Mouse (Mus musculus) right cerebral cortex, adult 2 months (tissue): ENCODE data around the gene Hoxc9.

Experiments used
- DNase-seq, 2 experiments: peaks; one replicate each; pipeline ENCODE4 v3.0.0; 2021 to 2022; ENCODE audit warnings: low spot score in 2 of 2

Gene Hoxc9

DNA sequence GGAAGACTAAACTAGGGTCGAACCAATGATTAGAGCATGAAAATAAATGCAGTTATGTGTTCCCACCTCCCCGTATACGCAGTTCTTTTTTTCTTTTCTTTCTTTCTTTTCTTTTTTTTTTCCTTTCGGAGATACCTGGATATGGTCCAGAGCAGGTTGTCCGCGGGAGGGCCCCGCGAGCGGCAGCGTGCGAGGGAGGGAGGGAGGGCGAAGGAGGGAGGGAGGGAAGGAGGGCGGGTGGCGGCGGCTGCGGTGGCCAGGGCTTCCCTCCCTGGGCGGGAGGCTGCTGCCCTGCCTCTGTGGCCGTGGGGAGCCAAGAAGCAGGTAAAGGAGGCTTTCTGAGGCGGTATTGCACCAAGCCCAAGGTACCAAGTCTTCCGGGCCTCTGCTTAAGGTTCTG, at the start of gene Hoxc9:
Hoxc9 (plus strand) TSS at position 269 of the 400 bp plus-strand sequence.
- DNase-seq: no peak

DNA sequence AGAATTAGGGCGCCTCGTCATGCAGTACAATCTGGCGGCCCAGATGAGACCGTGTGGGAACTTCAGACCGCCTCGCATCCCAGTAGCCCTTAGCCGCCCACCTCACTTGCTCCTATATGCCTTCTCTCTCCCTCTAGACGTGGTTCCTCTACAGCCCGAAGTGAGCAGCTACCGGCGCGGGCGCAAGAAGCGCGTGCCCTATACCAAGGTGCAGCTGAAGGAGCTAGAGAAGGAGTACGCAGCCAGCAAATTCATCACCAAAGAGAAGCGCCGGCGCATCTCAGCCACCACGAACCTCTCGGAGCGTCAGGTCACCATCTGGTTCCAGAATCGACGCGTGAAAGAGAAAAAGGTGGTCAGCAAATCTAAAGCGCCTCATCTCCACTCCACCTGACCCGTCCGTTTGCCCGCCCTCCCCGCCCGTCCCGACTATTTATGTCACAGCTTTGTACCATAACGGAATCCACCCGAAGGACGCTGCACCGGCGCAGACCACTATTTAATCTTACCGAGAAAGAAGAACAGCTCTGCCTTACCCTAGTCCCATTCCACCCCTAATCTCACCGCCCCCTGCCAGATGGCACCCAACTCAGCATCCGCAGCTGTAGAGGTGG, 49.1 kb upstream of the Hoxc9 start:
- DNase-seq: no peak

GRCm38 (mm10) chr15:102931706-102932358, 44.4 kb upstream of the Hoxc9 start:
- DNase-seq: no peak

- DNase-seq: no peak
Observed at GRCm38 (mm10) chr15:102934438-102934837, 41.8 kb upstream of the Hoxc9 start.

DNA sequence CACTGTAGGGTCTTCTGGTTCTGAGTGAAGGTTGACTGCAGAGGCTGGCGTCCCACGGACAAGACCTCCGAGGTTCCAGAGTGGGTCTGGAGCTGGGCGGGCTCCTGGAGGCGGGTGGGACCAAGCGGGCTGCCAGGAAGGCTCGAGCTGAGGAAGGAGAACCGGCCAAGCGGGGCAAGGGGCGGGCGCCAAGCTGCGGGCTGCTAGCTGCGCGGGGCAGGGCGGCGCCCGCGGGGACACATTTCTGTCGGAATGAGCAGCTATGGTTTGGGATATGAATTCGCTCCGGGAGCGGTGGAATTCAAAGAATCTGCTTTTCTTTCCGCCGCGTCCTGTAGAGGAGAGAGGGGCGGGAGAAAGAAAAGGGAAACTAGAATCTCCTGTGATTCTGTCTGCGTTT, 41.3 kb upstream of the Hoxc9 start:
- DNase-seq: no peak

- no peak for DNase-seq
Observed at GRCm38 (mm10) chr15:102936279-102936972, 39.8 kb upstream of the Hoxc9 start, which contains the start of gene Hoxc12. TSS of gene Hoxc12 (plus strand) at chr15:102936757.

DNA sequence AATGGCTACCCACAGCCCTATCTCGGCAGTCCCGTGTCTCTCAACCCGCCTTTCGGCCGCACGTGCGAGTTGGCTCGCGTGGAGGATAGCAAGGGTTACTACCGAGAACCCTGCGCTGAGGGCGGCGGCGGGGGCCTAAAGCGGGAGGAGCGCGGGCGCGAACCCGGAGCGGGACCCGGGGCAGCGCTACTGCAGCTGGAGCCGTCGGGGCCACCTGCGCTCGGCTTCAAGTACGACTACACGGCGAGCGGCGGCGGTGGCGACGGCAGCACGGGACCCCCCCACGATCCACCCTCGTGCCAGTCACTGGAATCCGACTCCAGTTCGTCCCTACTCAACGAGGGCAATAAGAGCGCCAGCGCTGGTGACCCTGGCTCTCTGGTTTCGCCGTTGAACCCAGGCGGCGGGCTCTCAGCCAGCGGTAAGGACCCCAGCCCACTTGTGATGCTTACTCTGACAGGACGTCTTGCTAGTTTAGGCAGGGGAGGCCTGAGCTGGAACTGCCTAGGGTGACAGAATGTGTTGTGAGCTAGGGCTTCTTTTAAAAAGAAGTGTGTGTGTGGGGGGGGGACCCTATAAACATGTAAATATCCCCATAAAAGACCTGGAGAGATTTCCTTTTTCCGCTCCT, 39.1 kb upstream of the Hoxc9 start:
- no peak for DNase-seq

DNA sequence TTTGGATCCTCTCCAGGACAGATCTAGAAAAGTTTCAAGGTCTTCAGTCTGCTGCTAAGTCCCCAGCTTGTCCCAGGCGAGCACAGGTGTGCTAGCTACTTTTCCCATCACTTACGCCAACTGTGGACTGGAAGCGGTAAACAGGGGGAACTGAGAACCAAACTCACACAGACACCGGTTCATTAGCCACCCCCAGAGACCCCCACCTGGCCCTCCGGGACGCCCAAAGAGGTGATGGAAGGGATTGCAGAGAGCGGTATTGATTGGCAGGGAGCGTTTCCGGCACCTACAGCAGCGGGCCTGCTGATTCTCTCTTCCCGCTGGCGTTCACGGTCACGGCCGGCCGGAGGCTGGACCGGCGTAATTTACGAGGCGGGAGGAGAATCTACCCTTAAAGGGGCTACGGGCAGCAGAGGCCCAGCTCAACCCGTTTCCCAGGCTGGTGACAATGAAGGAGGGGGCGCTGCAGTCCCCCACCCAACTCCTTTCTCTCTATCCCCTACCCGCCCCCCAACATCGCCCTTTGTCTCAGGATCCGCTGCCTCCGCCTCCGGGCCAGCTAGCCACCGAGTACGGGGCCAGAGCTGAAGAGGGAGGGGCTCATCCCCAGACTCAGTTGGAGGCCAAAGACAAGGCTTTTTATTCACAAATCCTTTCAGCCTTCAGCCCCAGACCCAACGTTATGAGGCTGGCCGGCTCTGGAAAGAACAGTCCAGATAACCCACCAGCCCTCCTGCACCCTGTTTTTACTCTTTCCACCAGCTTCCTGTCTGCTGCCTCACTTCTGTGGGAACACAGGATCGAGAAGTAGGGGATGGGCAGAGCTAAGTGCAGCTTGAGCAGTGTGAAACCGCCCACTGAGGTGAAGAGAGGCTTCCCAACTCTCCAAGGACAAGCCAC, 36.7 kb upstream of the Hoxc9 start:
- no peak for DNase-seq

GRCm38 (mm10) chr15:102942739-102943467, 33.3 kb upstream of the Hoxc9 start:
- DNase-seq: no peak

DNA sequence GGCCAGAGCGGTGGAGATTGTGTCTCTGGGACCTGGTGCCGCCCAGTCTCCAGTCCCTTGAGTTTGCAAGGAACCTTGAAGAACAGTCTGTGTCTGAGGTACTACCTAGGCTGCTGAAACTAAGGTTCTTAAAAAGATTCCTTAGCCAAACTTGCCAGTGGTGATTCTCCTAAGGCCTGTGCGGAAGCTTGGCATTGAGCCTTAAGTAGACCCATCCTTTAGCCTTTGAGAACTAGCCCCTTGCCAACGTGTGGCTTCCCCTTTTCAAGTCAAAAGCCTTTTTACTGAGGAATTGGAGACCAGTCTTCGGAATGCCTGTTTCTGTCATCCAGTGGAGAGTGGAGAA, 32.8 kb upstream of the Hoxc9 start:
- no peak for DNase-seq

DNA sequence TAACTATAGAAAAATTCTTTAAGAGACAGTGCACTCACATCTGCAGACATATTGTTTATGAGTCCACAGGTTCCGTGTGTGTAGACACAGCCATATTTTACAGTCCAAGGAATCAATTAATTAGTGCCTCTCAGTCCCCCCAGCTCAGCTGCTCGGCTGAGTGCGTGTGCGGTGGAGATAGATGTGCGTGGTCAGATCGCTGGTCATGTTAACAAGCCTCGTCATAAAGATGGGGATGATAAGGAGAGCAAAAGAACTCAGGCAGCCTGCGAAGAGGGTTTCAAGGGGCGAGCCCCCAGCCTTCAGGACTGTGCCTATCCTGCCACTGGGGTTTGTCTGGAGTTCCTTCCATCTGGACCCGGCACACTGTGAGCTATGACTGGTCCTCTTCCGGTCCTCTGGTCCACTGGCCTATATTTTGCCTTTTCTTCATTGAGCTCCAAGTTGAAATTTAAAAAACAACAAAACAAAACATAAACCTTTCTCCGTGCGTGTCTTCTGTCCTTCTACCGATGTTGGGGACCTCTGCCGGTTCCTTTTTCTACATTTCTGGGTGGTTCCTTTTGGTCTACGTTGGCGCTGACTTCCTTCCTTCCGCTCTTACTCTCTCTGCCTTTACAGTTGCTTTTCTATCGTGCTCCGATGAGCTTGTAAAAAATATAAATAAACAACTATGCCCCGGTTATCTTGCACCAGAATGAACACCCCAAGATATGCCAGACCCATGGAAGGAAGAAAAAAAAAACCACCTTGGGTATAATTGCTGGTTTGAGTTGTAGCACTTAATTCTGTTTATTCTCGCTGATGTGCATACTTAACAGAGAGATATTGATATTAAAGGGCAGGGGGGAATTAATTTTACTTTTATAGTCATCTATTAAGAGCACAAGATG, 30.8 kb upstream of the Hoxc9 start:
- no peak for DNase-seq

DNA sequence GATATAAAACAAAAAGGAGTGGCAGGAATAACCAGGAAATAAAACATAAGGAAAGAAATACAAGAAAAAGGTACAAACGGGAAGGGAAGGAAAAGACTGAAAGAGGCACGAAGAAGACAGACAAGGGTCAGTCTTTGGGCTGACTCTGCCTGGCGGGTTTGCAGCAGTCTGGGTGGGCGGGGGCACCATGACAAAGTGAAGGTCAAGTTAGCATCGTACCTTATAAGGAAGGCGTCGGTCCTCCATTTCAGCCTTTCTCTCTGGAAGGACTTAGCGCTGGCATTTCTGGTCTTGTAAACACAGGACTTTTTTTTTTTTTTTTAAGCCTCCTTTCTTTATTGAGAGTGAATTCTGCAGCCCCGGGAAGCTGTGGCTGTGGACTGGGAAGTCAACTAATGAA, 29.0 kb upstream of the Hoxc9 start:
- no peak for DNase-seq

DNA sequence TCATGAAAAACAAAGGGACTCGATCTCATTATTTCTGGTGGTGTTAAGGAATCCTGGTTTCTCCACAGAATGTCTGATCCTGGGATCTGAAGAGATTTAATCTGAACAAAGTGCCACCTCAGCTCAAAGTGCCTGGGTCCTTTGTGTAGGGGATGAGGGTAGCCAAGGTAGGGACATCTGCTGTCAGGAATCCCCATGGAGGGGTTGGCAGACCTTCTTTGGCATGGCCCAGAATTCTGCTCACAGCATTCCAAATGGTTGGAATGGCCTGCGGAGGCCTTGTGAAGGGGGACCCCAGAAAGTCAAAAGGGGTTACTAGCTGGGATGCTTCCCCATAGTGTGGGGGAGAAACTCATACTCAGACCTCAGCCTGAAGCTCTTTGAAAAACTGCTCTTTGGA, 27.4 kb upstream of the Hoxc9 start:
- DNase-seq: no peak

GRCm38 (mm10) chr15:102949696-102950095, 26.5 kb upstream of the Hoxc9 start:
- no peak for DNase-seq

DNA sequence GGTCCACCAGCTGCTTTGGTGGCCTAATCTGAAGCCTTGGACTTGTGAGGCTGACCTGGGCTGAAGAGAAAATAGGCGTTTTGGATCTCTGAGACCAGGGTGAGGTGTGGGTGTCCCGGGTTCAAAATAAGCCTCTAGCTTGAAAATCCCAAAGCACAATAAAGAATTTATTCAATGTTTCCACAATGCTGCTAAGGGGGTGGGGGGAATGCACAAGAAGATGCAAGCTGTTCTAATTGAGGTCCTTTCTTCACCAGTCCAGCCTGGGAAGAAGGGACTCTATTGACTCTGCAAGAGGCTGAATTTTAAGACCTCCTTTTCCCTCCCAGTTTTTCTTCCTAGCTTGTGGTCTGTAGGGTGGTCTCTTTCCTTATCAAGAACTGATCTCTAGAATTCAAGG, 25.4 kb upstream of the Hoxc9 start:
- no peak for DNase-seq

DNA sequence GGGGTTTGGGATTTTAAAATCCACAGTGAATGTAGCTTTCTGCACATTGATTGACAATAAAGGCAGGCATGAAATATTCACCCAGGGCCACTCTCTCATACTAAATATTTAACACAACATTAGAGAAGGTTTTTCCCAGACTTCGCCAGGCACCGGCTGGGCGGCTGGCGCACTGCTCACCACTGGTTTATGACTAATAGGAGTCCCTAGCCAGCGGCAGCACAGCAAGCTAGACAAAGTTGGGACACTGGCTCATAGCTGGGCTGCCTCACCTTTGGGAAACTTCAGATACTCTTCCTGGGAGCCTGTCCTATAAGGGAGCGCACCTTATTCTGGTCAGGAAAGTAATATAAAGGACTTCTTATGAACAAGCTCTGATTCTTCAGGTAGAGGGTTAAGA, 22.7 kb upstream of the Hoxc9 start:
- DNase-seq: no peak

DNA sequence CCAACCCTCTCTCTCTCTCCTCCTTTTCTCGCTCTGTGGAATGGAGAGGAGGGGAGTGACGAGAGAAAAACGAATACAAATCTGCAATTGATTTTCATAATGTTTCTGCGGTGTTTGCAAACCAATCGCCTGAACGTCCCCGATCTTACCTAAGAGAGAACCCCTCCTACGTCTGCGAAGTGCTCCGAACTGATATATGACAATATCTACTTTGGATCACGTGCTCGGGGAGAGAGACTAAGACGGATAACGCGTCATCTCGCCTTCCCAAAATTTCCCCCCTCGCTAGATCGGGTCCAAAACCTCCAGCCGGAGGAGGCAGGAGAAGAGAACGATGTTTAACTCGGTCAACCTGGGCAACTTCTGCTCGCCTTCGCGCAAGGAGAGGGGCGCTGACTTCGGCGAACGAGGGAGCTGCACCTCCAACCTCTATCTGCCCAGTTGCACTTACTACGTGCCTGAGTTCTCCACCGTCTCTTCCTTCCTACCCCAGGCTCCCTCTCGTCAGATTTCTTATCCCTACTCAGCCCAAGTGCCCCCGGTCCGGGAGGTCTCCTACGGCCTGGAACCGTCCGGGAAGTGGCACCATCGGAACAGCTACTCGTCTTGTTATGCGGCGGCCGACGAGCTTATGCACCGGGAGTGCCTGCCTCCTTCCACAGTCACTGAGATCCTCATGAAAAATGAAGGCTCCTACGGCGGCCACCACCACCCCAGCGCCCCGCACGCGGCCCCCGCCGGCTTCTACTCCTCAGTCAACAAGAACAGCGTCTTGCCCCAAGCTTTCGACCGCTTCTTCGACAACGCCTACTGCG, 21.8 kb upstream of the Hoxc9 start, which contains the start of gene Hoxc11:
Hoxc11 (plus strand) TSS at position 236 of the 815 bp plus-strand sequence.
- DNase-seq: no peak

- no peak for DNase-seq
Observed at GRCm38 (mm10) chr15:102955007-102955382, 21.2 kb upstream of the Hoxc9 start.
